Mouse (Mus musculus) heart, adult 9 months (tissue): ENCODE measurements around the gene Slc25a11.

Experiments used
- DNase-seq, 2 experiments: peaks; one replicate each; pipeline ENCODE4 v3.0.0; 2022; ENCODE audit warnings: low spot score in 2 of 2

Slc25a11 gene

GRCm38 (mm10) chr11:70621972-70622814 lies 25.1 kb downstream of the Slc25a11 start:
- no peak for DNase-seq

GRCm38 (mm10) chr11:70619101-70619500 lies 28.2 kb downstream of the Slc25a11 start, which contains the start of gene Chrne:
Gene Chrne (minus strand): TSS chr11:70619216.
- DNase-seq, result no peak

- no peak for DNase-seq
Observed at GRCm38 (mm10) chr11:70615516-70616093, 31.7 kb downstream of the Slc25a11 start, which contains the start of gene 4930544D05Rik. Gene 4930544D05Rik (plus strand): TSS chr11:70615848.

DNA sequence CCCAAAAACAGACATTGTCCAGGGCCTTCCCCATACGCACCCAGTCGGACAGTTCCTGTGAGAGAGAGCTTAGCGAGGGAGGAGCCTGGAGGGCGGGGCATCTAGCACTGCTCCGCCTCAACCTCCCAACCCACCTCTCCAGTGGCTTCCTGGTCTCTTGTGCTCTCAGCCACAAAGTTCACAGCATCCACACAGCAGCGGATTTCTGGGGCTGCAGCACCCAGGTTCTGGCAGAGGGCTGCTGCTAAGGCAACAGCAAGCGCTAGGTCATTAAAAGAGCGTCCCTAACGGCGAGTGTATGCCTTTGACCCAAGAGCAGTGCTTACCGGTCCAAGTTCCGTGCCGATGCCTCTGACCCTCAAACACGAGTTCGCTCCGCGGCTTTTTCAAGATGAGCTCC lies 32.2 kb downstream of the Slc25a11 start:
- DNase-seq, result peak; percentile 68 to 74

DNA sequence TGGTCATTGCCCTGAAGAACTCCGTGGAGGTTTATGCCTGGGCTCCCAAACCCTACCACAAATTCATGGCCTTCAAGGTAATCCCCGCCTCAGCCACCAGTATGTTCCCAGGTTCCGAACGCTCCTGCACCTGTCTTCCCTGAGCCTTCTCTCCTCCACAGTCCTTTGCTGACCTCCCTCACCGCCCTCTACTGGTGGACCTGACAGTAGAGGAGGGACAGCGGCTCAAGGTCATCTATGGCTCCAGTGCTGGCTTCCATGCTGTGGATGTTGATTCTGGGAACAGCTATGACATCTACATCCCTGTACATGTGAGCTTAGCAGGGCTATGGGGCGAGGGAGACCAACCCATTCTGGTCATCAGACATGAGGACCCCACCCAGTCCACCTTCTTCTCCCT lies 34.8 kb downstream of the Slc25a11 start:
- DNase-seq, result no peak

GRCm38 (mm10) chr11:70610752-70611151 lies 36.5 kb downstream of the Slc25a11 start:
- DNase-seq, result no peak

DNA sequence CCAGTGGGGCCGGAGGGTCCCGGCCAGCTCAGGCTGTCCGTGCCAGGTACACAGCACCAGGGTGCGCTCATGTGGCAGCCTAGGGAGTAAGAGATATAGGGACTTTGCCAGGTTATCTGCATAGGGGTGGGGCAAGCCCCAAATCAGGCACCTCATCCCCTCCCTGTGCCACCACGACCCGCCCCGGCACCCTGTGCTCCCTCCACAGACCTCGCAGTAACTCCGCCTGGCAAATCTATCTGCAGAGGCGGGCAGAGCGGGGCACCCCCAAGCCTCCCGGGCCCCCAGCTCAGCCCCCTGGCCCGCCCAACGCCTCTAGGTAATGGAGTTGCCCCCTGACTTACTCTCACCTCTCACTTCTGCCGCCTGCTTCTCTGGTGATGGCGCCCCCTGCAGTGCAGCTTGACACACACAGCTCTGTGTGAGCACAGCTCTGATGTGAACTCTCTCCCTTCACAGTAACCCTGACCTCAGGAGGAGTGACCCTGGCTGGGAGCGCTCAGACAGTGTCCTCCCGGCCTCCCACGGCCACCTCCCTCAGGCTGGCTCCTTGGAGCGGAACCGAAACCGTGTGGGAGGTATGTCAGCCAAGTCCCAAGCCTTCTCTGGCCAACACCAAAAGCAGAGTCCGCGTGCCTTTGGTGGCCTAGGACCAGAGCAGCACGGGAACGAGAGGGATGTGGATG lies 38.8 kb downstream of the Slc25a11 start:
- DNase-seq, result no peak

DNA sequence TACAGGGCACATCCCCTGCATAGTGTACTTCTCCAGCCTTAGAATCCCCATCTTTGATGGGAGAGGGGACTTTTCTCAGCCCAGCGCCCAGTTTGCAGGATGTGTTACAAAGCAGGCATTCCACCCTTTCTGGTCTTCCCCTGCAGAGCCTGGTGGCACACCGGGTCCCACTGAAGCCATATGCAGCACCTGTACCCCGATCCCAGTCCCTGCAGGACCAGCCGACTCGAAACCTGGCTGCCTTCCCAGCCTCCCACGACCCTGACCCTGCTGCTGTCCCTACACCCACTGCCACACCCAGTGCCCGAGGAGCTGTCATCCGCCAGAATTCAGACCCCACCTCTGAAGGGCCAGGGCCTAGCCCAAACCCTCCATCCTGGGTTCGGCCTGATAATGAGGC lies 39.7 kb downstream of the Slc25a11 start:
- no peak for DNase-seq

GRCm38 (mm10) chr11:70606717-70607116 lies 40.6 kb downstream of the Slc25a11 start:
- no peak for DNase-seq

- DNase-seq, result peak; percentile 47 to 77
Observed at GRCm38 (mm10) chr11:70605024-70605566, 42.2 kb downstream of the Slc25a11 start.

DNA sequence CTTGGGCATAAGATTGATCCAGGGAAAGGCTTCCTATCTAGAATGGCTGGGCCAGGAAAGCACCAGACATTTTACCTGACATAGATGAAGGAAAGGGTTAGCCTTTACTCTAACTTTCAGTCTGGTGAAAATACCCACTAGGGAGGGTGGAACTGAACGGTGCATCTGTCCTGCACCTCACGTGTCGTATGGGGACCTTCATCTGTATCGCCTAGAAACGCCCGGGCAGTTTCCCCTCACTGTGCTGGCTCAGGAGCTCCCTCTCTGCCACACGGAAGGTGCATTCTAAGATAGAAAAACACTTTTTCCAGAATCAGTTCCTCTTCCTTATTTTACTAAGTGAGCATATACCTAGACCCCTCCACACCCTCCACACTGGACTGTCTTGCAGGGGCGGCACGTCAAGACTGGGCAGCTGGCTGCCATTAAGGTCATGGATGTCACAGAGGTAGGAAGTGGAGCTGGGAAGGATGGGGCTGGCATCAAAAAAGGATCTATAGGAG lies 48.8 kb downstream of the Slc25a11 start:
- DNase-seq, result no peak

- DNase-seq, result no peak
Observed at GRCm38 (mm10) chr11:70597301-70597700, 50.0 kb downstream of the Slc25a11 start.

- no peak for DNase-seq
Observed at GRCm38 (mm10) chr11:70596094-70596493, 51.2 kb downstream of the Slc25a11 start.

DNA sequence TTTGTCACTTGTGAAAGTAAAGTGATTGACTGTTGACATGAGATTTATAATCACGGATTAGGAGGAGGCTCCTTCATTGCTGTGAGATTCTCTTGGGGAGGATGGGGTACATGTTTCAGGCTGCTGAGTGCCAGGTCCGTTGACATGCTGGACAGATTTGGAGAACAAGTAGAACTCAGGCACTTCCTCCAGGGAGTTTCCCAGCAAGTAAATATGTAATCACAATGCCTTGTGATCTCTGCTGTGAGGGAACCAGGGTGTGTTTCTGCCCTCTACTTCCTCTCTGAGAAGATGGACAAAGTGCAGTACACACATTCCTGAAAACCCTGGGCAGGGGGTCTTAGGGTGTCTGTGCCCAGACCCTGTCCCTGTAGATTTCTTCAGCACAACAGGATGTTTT lies 51.6 kb downstream of the Slc25a11 start:
- peak in 1 of 2 experiments; percentile 38 for DNase-seq

DNA sequence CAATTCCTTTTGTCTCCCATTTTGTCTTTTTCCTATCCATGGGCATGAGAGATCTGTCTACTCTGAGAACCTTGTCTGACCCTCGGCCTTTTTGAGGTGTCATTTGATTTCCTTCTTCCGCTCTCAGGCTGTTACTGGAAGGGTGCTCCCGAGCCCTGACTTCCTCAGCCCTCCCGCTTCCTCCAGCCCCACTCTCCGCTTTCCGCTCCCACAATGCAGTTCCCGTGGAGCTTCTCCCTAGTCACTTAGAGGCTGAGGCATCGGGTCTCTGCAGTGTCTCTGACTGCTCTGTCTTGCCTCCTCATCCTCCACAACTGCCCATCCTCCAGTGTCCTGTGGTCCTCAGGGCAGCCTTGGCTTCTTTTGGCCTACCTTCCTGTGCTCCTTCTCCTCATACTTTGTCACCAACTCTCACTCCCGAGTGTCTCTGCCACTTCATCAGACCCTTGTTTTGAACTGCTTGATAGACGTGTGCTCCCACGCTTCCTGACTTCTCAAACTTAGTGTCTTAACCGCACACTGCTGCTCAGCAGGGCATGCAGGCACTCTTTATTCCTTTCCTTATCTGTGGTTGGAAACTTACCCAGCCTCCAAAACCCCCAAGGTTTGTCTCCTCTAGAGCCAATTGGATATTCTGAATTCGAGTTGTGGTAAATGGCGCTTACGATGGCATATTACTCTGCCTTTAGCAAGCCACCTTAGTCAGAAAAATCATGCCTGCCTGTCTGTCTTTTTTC lies 52.9 kb downstream of the Slc25a11 start:
- peak; percentile 54 to 77 for DNase-seq
